Mouse (Mus musculus): ENCODE measurements at regions not wholly inside any gene's neighbourhood (a gene's known extent, or its start where the extent isn't known, plus 50 kb on each side); places are given as distances from the start of the nearest gene placed in this dataset.

DNA sequence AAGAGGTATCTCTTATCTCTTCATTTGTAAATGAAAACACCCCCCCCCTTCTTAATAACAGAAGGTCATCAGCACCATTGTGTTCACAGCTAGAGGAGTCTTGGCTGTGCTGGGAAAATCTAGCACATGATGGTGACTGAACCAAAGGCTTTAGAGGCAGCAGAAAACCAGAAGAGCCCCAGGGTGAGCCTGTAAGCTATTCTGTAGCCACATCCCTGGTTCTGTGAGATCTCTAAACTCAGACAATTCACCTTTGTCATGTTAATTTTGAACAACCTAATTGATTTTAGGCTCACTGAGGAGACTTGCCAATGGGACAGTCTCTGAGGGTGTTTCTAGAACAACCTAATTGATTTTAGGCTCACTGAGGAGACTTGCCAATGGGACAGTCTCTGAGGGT is 201.4 kb downstream of the Emp1 start:
- Histone ChIP-seq H3K36me3 (ENCODE audit: control insufficient read depth, insufficient read depth, low read length) (no peaks in the 10 kb centered on the region), H3K4me2 (replicated peaks; ENCODE audit: low read depth, low read length) (no peak overlapping the region), H3K27ac (ENCODE audit: low read depth, low read length) (no peak overlapping the region), H3K9ac (ENCODE audit: low read depth, low read length) (no peak overlapping the region), H3K27me3 (ENCODE audit: control insufficient read depth, insufficient read depth, low read length) (no peaks in the 10 kb centered on the region), H3K9me3 (ENCODE audit: control insufficient read depth, low read length) (no peaks in the 10 kb centered on the region), H3K4me1 (ENCODE audit: control insufficient read depth, insufficient read depth, low read length) (no peaks in the 10 kb centered on the region), H3K4me3 (ENCODE audit: low read length) (no peak overlapping the region)
- no peak for ATAC-seq (ENCODE audit: low FRiP score, low TSS enrichment)

GRCm38 (mm10) chr6:135569086-135569485 is 206.7 kb downstream of the Emp1 start:
- no peak for ATAC-seq (ENCODE audit: low FRiP score, low TSS enrichment)
- H3K4me2 ChIP-seq (replicated peaks; ENCODE audit: low read depth, low read length): no peak overlapping the region
- no peak overlapping the region for H3K4me3 ChIP-seq (ENCODE audit: low read length)
- no peak overlapping the region for H3K27ac ChIP-seq (ENCODE audit: low read depth, low read length)
- no peaks in the 10 kb centered on the region for H3K27me3 ChIP-seq (ENCODE audit: control insufficient read depth, insufficient read depth, low read length)
- H3K9ac ChIP-seq (ENCODE audit: low read depth, low read length): no peak overlapping the region
- no peaks in the 10 kb centered on the region for H3K4me1 ChIP-seq (ENCODE audit: control insufficient read depth, insufficient read depth, low read length)
- 85% methylated on average over 1 of the region's 1 CpGs for WGBS
- no peaks in the 10 kb centered on the region for H3K36me3 ChIP-seq (ENCODE audit: control insufficient read depth, insufficient read depth, low read length)
- no peaks in the 10 kb centered on the region for H3K9me3 ChIP-seq (ENCODE audit: control insufficient read depth, low read length)

DNA sequence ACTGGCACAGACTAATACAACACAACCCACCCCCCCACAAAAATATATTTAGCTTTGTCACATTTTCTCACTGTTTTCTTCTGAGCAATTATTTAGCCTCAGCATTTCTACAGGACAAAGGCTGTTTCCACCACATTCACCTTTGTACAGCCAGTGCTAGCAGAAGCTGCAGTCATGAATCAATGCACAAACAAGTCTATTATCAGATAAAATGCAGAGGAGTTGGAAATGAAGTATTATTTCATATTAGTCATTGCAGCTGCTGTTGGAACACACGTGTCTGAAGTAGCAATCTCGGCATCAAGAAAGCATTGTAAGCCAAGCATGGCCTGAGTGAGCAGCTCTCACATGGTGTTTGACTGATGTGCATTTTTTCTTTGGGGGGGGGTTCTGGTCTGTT is 212.9 kb downstream of the Emp1 start:
- H3K36me3 ChIP-seq (ENCODE audit: control insufficient read depth, insufficient read depth, low read length): no peaks in the 10 kb centered on the region
- no peaks in the 10 kb centered on the region for H3K27me3 ChIP-seq (ENCODE audit: control insufficient read depth, insufficient read depth, low read length)
- H3K4me3 ChIP-seq (ENCODE audit: low read length): no peak overlapping the region
- no peak overlapping the region for H3K4me2 ChIP-seq (replicated peaks; ENCODE audit: low read depth, low read length)
- H3K9me3 ChIP-seq (ENCODE audit: control insufficient read depth, low read length): no peaks in the 10 kb centered on the region
- WGBS: 78% methylated on average over 2 of the region's 2 CpGs
- no peak overlapping the region for H3K9ac ChIP-seq (ENCODE audit: low read depth, low read length)
- no peaks in the 10 kb centered on the region for H3K4me1 ChIP-seq (ENCODE audit: control insufficient read depth, insufficient read depth, low read length)
- H3K27ac ChIP-seq (ENCODE audit: low read depth, low read length): no peak overlapping the region
- no peak for ATAC-seq (ENCODE audit: low FRiP score, low TSS enrichment)

GRCm38 (mm10) chr6:135578728-135579127 is 216.4 kb downstream of the Emp1 start:
- 90% methylated on average over 8 of the region's 8 CpGs for WGBS
- H3K27ac ChIP-seq (ENCODE audit: low read depth, low read length): no peak overlapping the region
- no peak overlapping the region for H3K4me2 ChIP-seq (replicated peaks; ENCODE audit: low read depth, low read length)
- no peak overlapping the region for H3K9ac ChIP-seq (ENCODE audit: low read depth, low read length)
- no peaks in the 10 kb centered on the region for H3K36me3 ChIP-seq (ENCODE audit: control insufficient read depth, insufficient read depth, low read length)
- no peaks in the 10 kb centered on the region for H3K27me3 ChIP-seq (ENCODE audit: control insufficient read depth, insufficient read depth, low read length)
- no peak for ATAC-seq (ENCODE audit: low FRiP score, low TSS enrichment)
- H3K4me1 ChIP-seq (ENCODE audit: control insufficient read depth, insufficient read depth, low read length): no peaks in the 10 kb centered on the region
- no peak overlapping the region for H3K4me3 ChIP-seq (ENCODE audit: low read length)
- H3K9me3 ChIP-seq (ENCODE audit: control insufficient read depth, low read length): no peaks in the 10 kb centered on the region

DNA sequence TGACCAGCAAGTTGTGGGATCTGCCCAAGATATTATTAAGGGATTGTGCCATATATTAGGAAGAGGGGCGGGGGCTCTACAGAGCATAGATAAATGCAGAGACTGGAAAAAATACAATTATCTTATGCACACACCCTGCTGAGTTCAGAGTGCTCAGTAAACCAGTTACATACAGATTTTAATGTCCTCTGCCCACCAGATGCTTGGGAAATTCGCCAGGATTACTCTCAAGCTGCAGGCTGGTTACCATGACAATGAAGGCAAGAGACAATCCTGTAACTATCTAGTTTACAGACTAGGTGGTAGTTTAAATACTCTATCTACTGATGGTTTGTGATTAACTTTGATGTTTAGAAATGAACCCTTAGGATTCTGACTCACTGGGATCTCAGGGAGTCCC is 220.2 kb downstream of the Emp1 start:
- Histone ChIP-seq H3K9ac (ENCODE audit: low read depth, low read length) (no peak overlapping the region), H3K4me1 (ENCODE audit: control insufficient read depth, insufficient read depth, low read length) (no peaks in the 10 kb centered on the region), H3K9me3 (ENCODE audit: control insufficient read depth, low read length) (no peaks in the 10 kb centered on the region), H3K27me3 (ENCODE audit: control insufficient read depth, insufficient read depth, low read length) (no peaks in the 10 kb centered on the region), H3K27ac (ENCODE audit: low read depth, low read length) (no peak overlapping the region), H3K36me3 (ENCODE audit: control insufficient read depth, insufficient read depth, low read length) (no peaks in the 10 kb centered on the region), H3K4me3 (ENCODE audit: low read length) (no peak overlapping the region), H3K4me2 (replicated peaks; ENCODE audit: low read depth, low read length) (no peak overlapping the region)
- no peak for ATAC-seq (ENCODE audit: low FRiP score, low TSS enrichment)
- WGBS: 69% methylated on average over 2 of the region's 2 CpGs

DNA sequence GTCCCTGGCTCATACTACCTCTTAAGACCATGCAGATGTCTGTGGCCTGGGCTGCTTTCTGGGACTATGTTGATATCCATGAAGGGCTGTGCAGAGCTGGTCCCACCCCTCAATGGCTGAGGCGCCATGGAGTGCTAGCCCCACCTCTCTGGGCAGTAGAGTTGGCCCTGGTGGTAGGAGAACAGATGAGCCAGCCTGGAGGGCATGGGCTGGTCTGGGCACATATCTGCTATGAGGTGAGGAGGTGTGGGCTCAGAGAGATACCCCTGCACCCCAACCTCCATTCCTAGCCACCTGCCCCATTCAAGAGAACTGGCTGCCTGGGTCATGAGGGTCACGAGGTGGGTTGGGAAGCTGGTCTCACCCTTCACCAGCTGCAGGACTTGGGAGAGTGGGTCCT is 222.4 kb downstream of the Emp1 start:
- Histone ChIP-seq H3K27ac (ENCODE audit: low read depth, low read length) (no peak overlapping the region), H3K9me3 (ENCODE audit: control insufficient read depth, low read length) (no peaks in the 10 kb centered on the region), H3K27me3 (ENCODE audit: control insufficient read depth, insufficient read depth, low read length) (no peaks in the 10 kb centered on the region), H3K4me2 (replicated peaks; ENCODE audit: low read depth, low read length) (no peak overlapping the region), H3K4me3 (ENCODE audit: low read length) (no peak overlapping the region), H3K36me3 (ENCODE audit: control insufficient read depth, insufficient read depth, low read length) (no peaks in the 10 kb centered on the region), H3K9ac (ENCODE audit: low read depth, low read length) (no peak overlapping the region), H3K4me1 (ENCODE audit: control insufficient read depth, insufficient read depth, low read length) (no peaks in the 10 kb centered on the region)
- whole genome bisulfite sequencing: 89% methylated on average over 2 of the region's 2 CpGs
- ATAC-seq (ENCODE audit: low FRiP score, low TSS enrichment): no peak

DNA sequence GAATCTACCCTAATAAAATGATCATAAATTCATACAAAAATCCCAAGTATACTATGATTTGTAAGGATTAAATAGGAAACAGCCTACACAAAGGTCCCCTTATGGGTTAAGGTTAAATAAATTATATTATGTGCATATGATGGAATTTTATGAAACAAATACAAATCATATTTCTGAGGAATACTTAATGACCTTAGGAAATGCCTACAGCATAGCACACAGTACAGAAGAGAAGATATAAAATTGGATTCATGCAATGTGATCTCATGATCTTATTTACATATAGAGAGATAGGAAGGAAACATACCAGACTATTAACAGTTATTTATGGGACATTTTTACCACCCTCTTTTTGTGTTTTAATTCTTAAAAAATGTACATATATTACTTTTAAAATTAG is 227.7 kb downstream of the Emp1 start:
- H3K9me3 ChIP-seq (ENCODE audit: control insufficient read depth, low read length): no peaks in the 10 kb centered on the region
- ATAC-seq (ENCODE audit: low FRiP score, low TSS enrichment): no peak

DNA sequence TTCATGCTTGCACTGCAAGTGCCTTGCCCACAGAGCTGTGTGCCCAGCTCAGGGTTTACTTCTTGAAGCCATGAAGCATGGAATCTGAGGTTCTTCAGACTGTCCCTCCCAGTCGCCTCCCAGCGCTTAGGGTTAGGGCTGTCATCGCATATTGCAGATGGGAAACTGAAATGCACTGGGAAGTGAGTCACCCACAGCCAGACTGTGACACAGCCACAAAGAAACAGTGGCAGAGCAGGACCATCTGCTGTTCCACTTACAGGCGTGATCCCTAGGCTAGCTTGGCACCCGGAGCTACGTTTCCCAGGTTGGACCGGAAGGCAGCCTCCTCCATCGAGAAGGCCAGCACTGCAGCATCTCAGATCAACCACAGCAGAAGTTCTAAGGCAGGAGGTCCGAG is 228.7 kb downstream of the Emp1 start:
- no peak overlapping the region for H3K9ac ChIP-seq (ENCODE audit: low read depth, low read length)
- H3K4me3 ChIP-seq (ENCODE audit: low read length): no peak overlapping the region
- no peak for ATAC-seq (ENCODE audit: low FRiP score, low TSS enrichment)
- no peaks in the 10 kb centered on the region for H3K36me3 ChIP-seq (ENCODE audit: control insufficient read depth, insufficient read depth, low read length)
- no peaks in the 10 kb centered on the region for H3K27me3 ChIP-seq (ENCODE audit: control insufficient read depth, insufficient read depth, low read length)
- H3K4me2 ChIP-seq (replicated peaks; ENCODE audit: low read depth, low read length): no peak overlapping the region
- no peaks in the 10 kb centered on the region for H3K4me1 ChIP-seq (ENCODE audit: control insufficient read depth, insufficient read depth, low read length)
- 83% methylated on average over 9 of the region's 9 CpGs for WGBS
- H3K27ac ChIP-seq (ENCODE audit: low read depth, low read length): no peak overlapping the region
- H3K9me3 ChIP-seq (ENCODE audit: control insufficient read depth, low read length): no peaks in the 10 kb centered on the region

More for the DNA sequence above, 227.7 kb downstream of the Emp1 start:
- no peaks in the 10 kb centered on the region for H3K27me3 ChIP-seq (ENCODE audit: control insufficient read depth, insufficient read depth, low read length)
- H3K4me2 ChIP-seq (replicated peaks; ENCODE audit: low read depth, low read length): no peak overlapping the region
- no peak overlapping the region for H3K27ac ChIP-seq (ENCODE audit: low read depth, low read length)
- H3K36me3 ChIP-seq (ENCODE audit: control insufficient read depth, insufficient read depth, low read length): no peaks in the 10 kb centered on the region
- H3K4me3 ChIP-seq (ENCODE audit: low read length): no peak overlapping the region
- no peak overlapping the region for H3K9ac ChIP-seq (ENCODE audit: low read depth, low read length)
- H3K4me1 ChIP-seq (ENCODE audit: control insufficient read depth, insufficient read depth, low read length): no peaks in the 10 kb centered on the region

DNA sequence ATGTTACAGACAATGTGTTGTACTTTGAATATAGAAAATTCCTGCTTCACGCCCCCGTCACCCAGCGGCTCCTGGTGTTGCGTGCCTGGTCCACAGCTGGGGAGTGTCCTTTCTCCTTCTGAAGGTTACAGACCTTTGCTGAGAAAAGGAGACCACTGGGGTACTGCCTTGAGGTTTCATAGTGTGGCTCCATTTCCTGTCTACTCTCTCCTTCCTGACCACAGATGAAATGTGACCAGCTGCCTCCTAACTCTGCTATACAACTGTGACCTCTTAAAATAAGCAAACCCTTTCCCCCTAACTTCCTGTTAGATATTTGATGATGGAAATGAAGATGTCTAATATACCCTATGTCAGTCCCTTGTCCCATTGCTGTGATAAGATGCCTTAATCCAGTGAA is 234.0 kb downstream of the Emp1 start:
- H3K27me3 ChIP-seq (ENCODE audit: control insufficient read depth, insufficient read depth, low read length): no peaks in the 10 kb centered on the region
- ATAC-seq (ENCODE audit: low FRiP score, low TSS enrichment): no peak
- H3K27ac ChIP-seq (ENCODE audit: low read depth, low read length): no peak overlapping the region
- no peaks in the 10 kb centered on the region for H3K36me3 ChIP-seq (ENCODE audit: control insufficient read depth, insufficient read depth, low read length)
- no peak overlapping the region for H3K9ac ChIP-seq (ENCODE audit: low read depth, low read length)
- H3K4me2 ChIP-seq (replicated peaks; ENCODE audit: low read depth, low read length): no peak overlapping the region
- 86% methylated on average over 4 of the region's 4 CpGs for WGBS
- no peaks in the 10 kb centered on the region for H3K4me1 ChIP-seq (ENCODE audit: control insufficient read depth, insufficient read depth, low read length)
- no peaks in the 10 kb centered on the region for H3K9me3 ChIP-seq (ENCODE audit: control insufficient read depth, low read length)
- H3K4me3 ChIP-seq (ENCODE audit: low read length): no peak overlapping the region

DNA sequence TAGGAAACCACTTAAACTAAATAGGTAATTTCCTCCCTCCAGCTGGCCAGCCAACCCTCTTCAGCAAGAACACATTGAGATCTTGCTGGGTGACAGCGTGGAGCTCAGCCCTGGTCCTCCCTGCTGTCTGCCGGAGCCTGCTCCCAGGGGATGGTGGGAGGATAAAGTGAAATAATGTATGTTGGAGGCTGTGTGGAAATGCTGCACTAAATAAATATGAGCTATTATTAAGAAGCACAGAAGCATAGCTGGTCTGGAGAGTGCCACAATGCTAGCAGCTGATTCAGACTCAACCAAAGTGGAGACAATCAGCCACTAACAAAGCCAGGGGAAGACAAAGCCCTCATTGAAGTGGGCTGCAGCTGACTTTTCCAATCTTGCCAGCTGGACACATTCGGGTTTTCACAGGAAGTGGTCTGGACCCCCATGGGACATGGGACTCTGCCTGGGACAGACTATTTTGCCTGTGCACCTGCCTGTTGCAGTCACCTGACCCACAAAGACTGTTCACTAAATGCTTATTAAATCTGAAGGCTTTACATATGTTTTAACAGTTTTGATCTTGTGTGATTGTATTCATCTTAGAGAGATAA is 248.3 kb downstream of the Emp1 start:
- no peak overlapping the region for H3K4me2 ChIP-seq (replicated peaks; ENCODE audit: low read depth, low read length)

More for the DNA sequence above, 248.3 kb downstream of the Emp1 start:
- Histone ChIP-seq H3K9ac (ENCODE audit: low read depth, low read length) (no peak overlapping the region), H3K27me3 (ENCODE audit: control insufficient read depth, insufficient read depth, low read length) (no peaks in the 10 kb centered on the region), H3K9me3 (ENCODE audit: control insufficient read depth, low read length) (no peaks in the 10 kb centered on the region), H3K36me3 (ENCODE audit: control insufficient read depth, insufficient read depth, low read length) (no peaks in the 10 kb centered on the region), H3K27ac (ENCODE audit: low read depth, low read length) (no peak overlapping the region), H3K4me1 (ENCODE audit: control insufficient read depth, insufficient read depth, low read length) (no peaks in the 10 kb centered on the region), H3K4me3 (ENCODE audit: low read length) (no peak overlapping the region)
- ATAC-seq (ENCODE audit: low FRiP score, low TSS enrichment): no peak
- WGBS: 55% methylated on average over 3 of the region's 3 CpGs

Data from kidney, embryonic 14.5 days (tissue).